Mouse (Mus musculus) gastrocnemius, adult 18-20 months (tissue): ENCODE results near the gene Hnrnpa1. TPM values are rescaled to one million over a fixed set of nuclear protein-coding genes. Genes with fewer than 3 reads are reported as not detected.

ENCODE experiments used
- DNase-seq: peaks from one replicate; pipeline ENCODE4 v3.0.0; 2021; ENCODE audit warnings: low spot score
- long read RNA-seq, 2 experiments: library from polyadenylated mRNA; stranded (forward); transcript quantifications; one replicate each; pipeline ENCODE4 v2.0.0; 2021
- total RNA-seq, 2 experiments: library from RNA; stranded (reverse); gene quantifications; 2 replicates each; pipeline ENCODE4 v1.2.3; 2021

The Hnrnpa1 gene
- 10 to 100 TPM; 77.2 to 94.8 TPM for total RNA-seq
- long read RNA-seq, experiment 1, transcript Hnrnpa1-201 (11 exons, 1,918 nt), result minor isoform, 14 of 52 reads
- long read RNA-seq, experiment 1, transcript Hnrnpa1-202 (10 exons, 1,737 nt), result major isoform, 19 of 52 reads
- long read RNA-seq, experiment 1, partial matches to known transcripts, result 13 of 52 reads
- long read RNA-seq, experiment 1, other reads (novel, unspliced or antisense), result 3 of 52 reads
- long read RNA-seq, experiment 2, transcript Hnrnpa1-201 (11 exons, 1,918 nt), result major isoform, 31 of 65 reads
- long read RNA-seq, experiment 2, transcript Hnrnpa1-202 (10 exons, 1,737 nt), result minor isoform, 24 of 65 reads
- long read RNA-seq, experiment 2, partial matches to known transcripts, result 4 of 65 reads
- long read RNA-seq, experiment 2, other reads (novel, unspliced or antisense), result 4 of 65 reads

DNA sequence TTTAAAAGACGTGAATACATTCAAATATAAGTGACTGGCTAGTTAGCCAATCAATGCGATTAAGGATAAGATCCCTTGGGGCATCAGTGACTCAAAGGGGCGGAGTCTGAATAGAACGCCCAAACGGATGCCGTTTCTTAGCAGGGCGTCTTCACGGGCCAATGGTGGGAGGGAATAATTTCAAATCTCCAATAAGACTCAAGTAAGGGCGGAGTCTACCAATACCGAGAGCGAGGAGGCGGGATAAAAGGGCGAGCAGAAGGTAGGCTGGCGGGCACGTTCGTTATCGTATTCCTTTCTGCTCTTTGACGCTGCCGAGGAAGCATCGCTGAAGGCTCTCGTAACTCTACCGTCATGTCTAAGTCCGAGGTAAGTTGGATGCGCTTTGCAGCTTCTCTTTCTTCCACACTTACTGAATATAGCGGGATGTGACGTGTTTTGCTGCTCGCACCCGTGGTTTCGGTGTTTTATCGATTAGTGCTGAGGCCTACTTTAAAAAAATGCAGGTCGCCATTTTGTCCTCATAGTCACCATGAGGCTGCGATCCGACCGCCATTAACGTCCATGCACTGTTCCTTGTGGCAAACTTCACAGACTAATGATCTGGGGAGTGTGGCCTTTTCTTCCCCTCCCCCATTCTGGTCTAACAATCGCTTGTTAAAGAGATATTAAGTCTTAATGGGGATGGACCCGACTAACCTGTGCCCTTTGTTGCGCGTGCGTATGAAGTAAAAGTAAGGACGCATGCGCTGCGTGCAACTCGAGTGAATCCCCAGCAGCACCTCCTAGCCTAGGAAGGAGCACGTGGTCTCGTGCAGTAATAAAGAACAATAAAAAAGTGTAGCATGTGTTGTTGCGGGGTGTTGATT, at the start of gene Hnrnpa1:
Gene Hnrnpa1 (plus strand): TSS at position 273 of the 869 bp plus-strand sequence.
- DNase-seq, result peak; percentile 97

DNA sequence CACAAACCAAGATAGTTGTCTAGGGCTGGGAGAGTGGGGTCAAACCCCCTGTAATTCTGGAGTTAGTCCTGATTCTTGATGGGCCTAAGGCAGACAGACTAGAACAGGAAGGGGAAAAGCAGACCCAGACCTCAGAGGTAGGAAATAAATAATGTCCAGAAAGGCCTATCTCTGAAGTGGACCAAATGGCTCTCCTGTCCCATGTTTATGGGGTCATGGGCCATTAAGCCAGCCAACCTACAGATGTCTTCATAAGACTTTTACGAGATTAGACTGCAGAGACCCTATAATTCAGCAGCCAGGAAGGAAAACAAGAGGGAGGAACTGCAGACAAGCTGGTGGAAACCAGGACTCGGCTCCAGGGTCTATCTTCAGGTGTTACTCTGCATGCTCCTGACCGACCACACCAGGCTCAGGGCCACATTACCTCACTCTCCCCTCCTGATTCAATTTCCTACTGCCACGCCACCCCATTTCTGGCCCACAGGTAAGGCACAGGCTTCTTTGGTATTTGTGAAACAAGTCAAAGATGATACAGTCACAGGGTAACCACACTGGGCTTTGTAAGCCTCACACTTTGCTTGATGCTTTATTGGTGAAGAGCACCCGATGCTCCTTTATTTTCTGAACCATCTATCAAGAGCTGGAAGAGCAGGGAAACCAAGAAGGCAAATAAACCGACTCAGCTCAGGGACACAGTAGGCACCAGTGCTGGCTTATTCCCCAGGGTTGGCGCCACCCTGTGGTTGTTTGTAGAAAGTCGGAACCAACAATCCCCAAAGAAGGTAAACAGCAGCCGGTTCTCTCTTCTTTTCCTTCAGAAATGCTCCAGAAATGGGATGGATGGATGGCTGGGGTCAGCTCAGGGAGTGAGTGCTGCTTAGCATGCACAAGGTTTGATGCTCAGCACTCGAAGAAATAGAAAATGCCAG, 49.4 kb upstream of the Hnrnpa1 start:
- no peak for DNase-seq

DNA sequence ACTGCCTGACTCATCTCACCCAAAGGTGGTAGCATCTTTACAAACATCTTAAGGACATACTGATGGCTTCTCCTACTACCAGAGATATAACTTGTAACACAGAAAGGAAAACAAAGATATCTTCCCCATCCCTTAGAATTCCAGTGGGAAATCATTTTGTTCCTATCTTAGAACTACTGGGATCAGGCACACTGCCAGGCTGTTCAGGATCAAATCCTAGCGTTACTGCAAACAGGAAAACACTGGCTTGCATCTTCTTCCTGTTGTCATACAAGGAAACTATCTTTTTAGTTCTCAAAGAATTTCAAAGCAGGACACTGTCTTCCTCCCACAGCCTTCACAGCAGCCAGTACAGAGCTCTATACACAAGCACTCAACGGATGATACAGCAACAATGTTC, 46.6 kb upstream of the Hnrnpa1 start:
- DNase-seq, result no peak

DNA sequence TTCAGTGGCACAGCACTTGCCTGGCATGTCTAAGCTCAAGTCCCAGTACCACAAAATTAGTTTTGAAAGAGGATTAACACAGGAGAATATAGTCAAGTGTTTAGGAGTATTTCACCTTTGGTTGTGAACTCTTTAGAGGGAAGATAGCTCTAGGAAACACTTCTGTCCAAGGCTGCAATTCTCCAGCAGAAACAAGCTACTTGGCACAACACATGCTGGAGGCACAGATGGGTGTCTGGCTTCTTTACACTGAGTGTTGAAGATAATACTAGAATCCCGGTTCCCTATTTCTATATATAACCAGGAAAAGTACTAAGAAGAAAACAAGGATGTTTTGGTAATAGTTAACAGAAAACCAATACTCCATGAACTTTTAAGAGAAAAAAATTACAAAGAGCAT, 43.4 kb upstream of the Hnrnpa1 start:
- no peak for DNase-seq

DNA sequence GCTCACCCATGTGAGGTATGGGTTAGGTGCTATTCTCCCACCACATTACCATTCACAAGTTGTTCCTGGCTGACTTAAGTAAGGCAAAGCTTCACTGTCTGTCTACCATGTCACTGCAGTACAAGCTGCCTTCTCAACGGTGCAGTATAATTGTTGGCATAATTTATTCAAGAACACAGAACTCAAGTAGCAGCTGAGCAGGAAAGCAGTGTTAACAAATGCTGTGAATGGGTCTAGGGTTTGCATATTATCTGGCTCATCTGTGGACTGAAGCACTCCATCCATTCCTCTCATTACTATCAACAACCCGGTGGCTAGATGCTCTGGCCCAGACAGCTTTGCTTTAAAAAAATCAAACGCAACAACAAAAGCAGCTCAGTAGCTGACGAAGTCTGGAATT, 42.4 kb upstream of the Hnrnpa1 start:
- DNase-seq, result no peak

DNA sequence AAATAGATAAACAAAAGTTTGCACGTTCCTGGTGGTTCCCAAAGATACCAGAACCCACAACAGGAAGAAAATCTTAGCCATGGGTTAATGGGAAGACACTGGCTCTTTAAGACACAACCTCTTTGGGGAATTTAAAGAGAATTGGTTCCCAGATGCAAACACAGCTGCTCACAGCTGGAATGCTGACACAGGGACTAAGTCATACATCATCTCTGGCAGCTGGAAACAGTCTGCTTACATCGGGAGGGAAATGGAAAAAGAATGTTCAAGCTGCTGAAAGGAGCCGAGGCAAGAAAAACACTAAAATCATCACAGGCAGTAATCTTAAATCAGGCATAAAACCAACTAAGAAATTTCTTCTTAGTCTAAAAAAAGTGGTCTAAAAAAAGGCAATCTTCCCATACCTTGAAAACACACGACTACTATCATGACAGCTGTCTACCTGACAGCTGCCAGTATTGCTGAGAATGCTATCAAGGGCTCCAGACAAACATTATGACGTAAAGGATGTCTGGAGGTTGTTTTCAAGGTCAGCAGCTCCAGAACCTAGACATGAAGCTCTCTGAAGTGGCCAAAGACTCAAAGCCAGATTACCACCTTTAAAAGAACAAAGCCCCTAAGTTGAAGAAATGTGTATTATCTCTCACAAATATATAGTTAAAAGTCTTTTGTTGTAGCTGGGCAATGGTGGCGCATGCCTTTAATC, 38.0 kb upstream of the Hnrnpa1 start:
- no peak for DNase-seq

DNA sequence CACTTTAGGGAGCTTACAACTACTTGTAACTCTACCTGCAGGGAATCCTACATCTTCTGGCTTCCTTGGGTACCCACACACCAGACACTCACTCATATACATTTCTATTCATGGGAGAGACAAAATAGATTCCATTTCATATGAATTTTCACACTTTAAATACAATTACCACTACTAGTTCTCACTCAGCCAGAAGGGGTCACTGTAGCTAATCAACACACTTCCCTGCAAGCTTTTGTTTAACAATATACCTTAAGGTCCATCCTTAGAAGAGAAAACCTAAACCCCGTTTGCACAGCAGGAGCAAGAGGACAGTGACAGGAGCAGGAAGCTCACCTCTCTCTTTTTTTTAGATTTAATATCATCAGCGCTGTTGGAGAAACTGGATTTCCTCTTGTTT, 35.1 kb upstream of the Hnrnpa1 start:
- no peak for DNase-seq

DNA sequence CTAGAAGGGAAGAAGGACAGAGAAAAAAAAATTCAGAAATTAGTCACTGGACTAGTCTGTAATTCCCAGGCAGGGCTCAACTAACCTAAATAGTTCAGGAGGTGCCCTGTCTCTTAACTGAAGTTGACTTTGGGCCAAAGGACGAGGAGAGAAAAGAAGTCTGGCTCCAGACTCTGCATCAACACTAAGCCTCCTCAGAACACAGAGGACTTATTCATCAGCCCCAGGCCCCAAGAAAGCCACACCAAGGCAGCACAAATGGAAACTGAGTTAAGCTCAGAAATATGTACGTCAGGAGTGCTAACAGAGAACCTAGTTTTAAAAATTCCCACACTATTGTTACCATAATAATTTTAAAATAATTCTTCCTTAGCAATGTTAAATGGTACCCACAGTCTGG, 26.1 kb upstream of the Hnrnpa1 start:
- DNase-seq, result no peak

DNA sequence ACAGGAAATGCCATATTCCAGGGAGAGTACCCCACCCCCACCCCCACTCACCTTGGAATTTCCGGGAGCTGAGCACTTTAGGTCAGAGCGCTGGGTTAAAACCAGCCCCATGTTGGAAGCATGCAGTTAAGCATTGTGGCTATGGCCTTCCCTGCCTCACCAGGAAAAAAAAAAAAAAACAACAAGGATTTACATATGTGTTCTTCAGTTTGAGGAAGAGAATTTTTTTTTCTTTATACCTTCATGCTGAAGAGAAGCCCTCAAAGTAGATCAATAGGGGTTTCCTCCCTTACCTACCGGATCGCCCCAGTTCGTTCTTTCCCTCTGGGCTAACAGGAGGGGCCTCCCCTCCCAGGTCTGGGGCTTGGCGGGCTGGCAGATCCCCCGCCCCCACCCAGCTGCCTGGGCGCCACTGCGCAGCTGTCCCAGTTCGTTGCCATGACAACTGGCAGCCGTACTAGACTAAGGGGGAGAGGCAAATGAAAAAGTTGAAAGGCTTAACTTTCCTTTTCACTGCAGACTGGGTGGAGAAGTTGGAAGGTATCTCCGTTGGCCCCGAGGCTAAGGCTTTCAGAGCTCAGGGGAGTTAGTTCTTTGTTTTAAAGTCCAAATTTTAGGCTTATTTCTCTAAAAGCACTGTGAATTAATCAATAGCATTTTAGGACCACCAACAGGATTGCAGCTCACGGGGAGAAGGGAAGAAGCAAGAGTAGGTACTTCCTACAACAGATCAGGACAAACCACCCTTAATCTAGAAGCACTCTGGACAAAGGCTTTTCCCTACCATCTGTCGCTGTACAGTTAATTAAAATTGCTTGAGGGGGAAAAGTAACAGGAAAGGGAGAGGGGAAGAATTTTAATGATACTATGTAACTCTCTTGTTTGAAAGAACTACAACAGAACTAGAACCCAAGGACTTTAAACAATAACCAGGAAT, 25.0 kb upstream of the Hnrnpa1 start:
- DNase-seq, result peak; percentile 78

DNA sequence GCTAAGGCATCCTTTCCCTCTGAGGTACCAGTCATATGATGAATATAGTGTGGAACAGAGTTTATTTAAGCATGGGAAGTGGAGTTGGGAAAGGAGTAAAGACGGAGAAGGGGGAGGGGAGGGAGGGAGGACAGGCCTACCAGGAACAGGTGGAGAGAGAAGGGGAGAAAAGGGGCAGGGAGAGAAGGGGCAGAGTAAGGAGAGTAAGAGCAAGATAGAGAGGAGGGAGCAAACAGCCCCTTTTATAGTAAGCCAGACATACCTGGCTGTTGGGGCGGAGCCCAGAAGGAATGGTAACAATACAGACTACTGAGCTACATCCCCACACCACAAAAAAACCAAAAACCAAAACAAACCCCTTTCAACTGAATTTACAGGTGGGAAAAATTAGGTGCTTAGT, 24.2 kb upstream of the Hnrnpa1 start:
- no peak for DNase-seq

DNA sequence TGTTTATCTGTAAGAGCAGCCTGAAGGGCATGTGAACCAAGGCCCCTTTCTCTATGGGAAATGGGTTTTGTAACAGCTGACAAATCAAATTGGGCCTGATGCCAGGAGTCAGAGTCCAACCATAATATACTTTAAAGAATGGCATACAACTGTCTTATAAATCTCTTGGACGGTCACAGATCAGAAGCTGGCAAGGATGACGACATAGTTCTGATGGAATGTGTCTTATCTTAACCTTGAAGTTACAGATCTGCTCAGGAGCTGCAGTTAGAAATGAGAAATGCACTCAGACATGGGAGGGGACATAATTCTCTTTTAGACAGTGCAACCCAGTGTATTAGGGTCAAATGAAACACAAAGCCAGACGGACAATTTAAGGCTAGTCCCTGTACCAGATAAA, 19.4 kb upstream of the Hnrnpa1 start:
- no peak for DNase-seq

DNA sequence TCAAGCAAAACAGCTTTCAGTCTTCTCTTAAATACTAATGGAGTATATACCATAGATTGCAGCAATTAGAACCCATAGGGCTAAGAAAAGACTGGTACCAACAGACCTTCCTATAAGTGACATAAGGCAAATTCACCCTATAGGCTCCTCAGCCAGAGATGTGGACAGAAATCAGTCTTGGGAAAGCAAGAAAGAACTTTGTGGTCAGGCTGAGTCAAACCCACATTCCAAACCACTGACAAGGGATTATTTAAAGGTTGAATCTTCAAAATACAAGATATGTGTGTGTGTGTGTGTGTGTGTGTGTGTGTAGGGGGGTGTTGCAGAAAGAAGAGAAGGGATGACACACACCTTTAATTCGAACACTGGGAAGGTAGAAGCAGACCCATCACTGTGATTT, 18.8 kb upstream of the Hnrnpa1 start:
- DNase-seq, result no peak

DNA sequence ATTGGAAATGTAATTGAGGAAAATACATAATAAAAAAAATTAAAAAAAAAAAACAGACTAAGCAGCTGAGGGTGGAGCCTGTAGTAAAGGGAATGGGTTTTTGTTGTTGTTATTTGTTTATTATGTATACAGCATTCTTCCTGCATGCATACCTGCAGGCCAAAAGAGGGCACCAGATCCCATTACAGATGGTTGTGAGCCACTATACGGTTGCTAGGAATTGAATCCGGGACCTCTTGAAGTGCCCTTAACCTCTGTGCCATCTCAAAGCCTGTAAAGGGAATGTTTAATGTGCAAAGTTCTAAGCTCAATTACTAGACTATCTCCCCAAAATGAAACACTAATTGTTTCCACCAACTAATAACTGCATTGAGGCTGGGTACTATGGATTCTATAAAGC, 16.1 kb upstream of the Hnrnpa1 start:
- DNase-seq, result no peak

DNA sequence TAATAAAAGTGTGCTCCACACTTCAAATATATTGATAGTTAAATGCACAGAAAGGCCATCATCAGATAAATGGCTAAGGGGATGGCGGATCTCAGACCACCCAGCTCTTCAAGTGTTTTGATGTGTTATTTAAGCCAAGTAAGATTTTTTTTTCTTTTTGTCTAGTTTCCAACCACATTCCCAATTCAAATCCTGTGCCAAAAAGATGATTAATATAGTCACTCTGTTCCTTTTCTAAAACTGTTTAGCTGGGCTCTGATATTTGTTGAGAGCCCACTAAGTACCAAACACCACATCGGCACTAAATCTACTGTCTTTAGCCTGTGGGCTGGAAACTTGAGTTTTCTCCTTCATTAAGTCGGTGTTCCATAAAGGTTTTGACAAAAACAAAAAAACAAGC, 13.2 kb upstream of the Hnrnpa1 start:
- DNase-seq, result no peak

DNA sequence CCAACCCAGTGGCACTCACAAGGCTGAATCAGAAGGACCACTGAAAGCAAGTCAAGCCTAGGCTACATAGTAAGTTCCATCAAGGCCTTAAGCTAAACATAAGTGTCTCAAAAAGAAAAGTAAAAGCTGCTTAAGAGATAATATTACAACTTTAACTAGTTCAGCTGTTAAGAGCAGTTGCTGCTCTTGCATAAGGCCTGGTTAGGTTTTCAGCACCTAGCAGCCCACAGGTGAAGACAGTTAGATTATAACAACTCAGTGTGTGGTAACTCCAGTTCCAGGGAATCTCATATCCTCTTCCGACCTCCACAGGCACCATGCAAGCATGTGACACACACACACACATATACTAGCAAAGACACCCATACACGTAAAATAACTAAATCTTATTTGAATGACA, 12.7 kb upstream of the Hnrnpa1 start:
- DNase-seq, result no peak

DNA sequence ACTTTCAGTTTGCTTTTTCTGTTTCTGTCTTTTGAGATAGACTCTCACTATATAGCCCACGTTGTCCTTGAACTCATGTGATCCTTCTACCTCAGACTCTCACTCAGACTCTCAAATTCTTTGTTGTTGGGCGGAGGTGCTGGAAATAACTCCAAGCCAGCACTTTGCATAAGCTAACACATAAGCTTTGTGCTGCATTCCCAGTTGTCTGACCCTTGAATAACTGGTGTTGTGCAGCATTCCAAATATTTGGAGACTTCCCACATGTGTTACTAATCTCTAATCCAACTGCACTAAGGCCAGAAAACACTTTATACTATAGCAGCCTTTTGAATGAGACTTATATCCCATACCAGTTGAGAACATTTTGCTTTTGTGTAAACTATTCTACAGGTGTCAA, 11.3 kb upstream of the Hnrnpa1 start:
- no peak for DNase-seq

DNA sequence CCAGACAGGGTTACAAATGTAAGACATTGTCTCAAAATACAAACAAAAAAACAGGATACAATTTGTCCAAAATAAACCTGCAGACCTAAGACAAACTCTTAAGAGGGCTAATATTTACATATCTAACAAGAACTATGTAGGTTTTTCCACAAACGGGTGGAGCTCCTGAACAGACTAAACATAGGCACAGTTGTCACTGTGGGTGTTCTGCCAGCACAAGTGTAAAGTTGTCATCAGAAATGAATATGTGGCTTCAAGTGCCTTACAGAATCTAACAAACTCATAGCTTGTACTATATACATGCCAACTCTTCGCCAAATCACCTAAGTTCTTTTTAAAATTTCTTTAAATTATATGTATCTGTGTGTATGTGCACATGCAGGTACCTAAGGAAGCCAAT, 7.1 kb upstream of the Hnrnpa1 start:
- DNase-seq, result peak; percentile 54

DNA sequence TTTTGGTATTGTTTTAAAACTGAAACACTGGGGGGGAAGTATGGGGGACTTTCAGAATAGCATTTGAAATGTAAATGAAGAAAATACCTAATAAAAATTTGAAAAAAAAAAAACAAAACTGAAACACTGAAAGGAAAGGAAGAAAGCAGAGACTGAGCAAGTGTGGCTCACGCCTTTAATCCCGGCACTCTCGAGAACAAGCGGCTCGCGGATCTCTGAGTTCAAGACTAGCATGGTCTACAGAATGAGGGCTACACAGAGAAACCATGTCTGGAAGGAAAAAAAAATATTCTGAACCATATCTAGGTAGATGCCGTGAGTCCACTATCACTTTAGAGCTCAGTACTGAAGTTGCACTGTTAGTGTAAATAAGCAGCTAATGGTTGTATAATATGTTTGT, 2.9 kb upstream of the Hnrnpa1 start:
- DNase-seq, result no peak

DNA sequence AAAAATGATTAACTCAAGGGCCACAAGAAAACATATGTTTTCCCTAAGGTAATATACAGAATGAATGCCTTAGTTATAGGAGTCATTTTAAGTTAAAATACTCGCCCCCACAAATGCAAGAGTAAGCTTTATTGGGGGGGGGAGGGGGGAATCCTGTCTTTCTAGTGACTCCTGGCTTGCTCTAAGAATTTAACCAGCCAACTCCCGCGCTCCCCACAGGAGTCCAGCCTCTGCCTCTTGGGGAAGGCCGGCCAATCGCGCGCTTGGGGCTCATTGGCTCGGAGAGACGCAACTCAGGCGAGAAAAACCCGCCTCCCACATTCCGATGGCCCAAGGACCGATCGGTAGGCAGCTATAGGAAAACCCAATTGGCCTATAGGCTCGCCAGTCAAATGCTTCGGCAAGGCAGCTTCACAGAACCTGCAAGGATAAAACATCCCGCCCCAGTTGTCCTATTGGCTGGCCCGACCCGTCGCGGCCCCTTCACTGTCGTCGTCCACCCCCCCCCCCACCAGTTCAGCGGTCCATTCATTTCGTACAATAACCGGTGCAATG, 1.0 kb upstream of the Hnrnpa1 start:
- peak; percentile 93 for DNase-seq
